Mouse (Mus musculus): Measurements from ENCODE around the gene Fignl1. TPM values are rescaled to one million over a fixed set of nuclear protein-coding genes. Genes with fewer than 3 reads are reported as not detected.

The Fignl1 gene
- polyA plus RNA-seq, 1 experiment, result 0.28 TPM

DNA sequence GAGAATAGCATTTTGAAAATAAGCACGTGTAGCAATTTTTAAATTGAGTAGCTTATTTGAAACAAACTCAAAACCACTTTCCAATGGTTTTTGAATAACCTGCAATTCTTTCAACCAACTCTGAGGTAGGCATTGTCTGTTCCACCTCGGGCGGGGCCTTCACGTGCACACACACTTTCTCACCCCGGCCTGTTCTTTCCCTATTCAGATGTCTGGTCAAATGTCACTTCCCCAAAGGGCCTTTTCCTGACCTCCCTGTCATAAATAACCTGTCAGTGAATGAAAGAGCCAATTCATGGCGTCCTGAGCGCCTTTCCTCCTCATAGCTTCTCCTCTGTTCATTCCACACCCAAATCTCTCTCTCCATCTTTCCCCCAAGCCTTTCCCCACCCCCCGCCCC lies 24.3 kb upstream of the Fignl1 start:
- WGBS, result 64% methylated on average over 8 of the region's 8 CpGs

DNA sequence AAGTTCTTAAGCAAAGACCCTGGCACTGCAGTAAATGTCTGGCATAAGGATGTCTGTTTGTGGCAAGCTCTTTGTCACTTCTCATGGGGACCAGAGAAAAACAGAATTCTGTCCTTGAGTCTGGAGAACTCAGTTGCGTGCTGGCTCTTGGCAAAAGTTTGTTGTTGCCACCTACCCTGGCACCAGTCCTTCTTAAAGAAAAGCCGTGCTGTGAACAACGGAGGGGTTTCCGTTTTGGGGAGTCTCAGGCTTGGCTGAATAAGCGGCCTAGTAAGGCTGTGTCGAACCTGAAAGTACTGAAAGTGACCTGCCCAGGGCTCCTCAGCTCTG lies 24.0 kb upstream of the Fignl1 start:
- H3K36me3 ChIP-seq (ENCODE audit: control insufficient read depth, insufficient read depth, low read length), result no peaks in the 10 kb centered on the region
- 0 out of 2 replicates have a peak overlapping the region, but pooled peaks have one; percentile 2 for H3K27ac ChIP-seq (ENCODE audit: insufficient read depth, low read depth, low read length)
- peaks cover 14% of the 10 kb centered on the region for H3K4me1 ChIP-seq (ENCODE audit: control insufficient read depth, insufficient read depth, low read length)
- WGBS, result 72% methylated on average over 6 of the region's 6 CpGs
- H3K27me3 ChIP-seq (replicated peaks; ENCODE audit: control insufficient read depth, insufficient read depth, low read length), result no peaks in the 10 kb centered on the region
- TF ChIP-seq POLR2A (IDR thresholded peaks at IDR 0.05; ENCODE audit: low read depth, low read length), result no peak
- TF ChIP-seq CTCF (conservative IDR thresholded peaks at IDR 0.05; ENCODE audit: insufficient read depth, insufficient read length, low read depth, low read length), result no peak
- no peak for DNase-seq
- no peak overlapping the region for H3K4me3 ChIP-seq (ENCODE audit: insufficient read depth, low read depth, low read length)

More for the DNA sequence above, 24.3 kb upstream of the Fignl1 start:
- TF ChIP-seq POLR2A (IDR thresholded peaks at IDR 0.05; ENCODE audit: low read depth, low read length) (no peak), CTCF (conservative IDR thresholded peaks at IDR 0.05; ENCODE audit: insufficient read depth, insufficient read length, low read depth, low read length) (no peak)
- Histone ChIP-seq H3K36me3 (ENCODE audit: control insufficient read depth, insufficient read depth, low read length) (no peaks in the 10 kb centered on the region), H3K4me1 (ENCODE audit: control insufficient read depth, insufficient read depth, low read length) (peaks cover 14% of the 10 kb centered on the region), H3K27me3 (replicated peaks; ENCODE audit: control insufficient read depth, insufficient read depth, low read length) (no peaks in the 10 kb centered on the region), H3K4me3 (ENCODE audit: insufficient read depth, low read depth, low read length) (no peak overlapping the region), H3K27ac (ENCODE audit: insufficient read depth, low read depth, low read length) (no peak overlapping the region)
- peak; percentile 33 for DNase-seq

DNA sequence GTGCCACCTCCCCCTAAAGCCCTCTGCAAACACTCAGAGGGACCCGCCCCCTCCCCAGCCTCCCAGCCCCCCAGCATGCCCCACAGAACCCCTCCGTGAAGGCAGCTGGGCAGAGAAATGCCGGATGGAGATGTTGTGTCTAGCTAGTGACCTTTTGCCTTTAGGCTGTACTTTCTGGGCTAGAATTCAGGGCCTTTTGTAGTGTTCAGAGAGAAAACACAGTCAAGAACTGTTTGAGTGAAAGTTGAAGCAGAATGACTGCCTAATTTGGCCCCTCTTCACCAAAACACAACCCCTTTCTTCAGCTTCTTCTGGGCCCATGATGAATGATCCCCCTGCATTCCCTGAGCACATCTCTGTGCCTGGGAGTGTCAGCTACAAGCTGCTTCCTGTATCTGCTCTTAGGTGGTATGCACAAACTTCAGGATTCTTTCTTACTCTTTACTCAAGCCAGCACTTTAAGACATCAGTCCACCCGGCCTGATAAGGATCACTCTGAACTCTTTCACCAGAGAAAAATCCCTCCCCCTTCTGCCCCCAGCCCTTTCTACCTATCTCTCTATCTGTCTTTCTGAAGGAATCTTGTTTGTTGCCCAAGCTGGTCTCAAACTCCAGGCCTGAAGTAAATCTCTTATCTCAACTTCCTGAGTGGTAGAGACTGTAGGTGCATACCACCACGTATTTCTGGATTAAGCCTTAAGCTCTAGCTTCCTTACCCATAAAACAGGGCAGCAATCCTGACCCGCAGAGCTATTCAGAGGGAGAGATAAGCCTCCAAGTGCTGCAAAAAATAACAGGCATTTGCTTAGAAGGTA lies 23.4 kb upstream of the Fignl1 start:
- peaks cover 14% of the 10 kb centered on the region for H3K4me1 ChIP-seq (ENCODE audit: control insufficient read depth, insufficient read depth, low read length)
- WGBS, result 30% methylated on average over 6 of the region's 6 CpGs
- H3K4me3 ChIP-seq (ENCODE audit: insufficient read depth, low read depth, low read length), result no peak overlapping the region
- H3K27me3 ChIP-seq (replicated peaks; ENCODE audit: control insufficient read depth, insufficient read depth, low read length), result no peaks in the 10 kb centered on the region
- DNase-seq, result peak; percentile 25
- 0 out of 2 replicates have a peak overlapping the region, but pooled peaks have one; percentile 53 for H3K27ac ChIP-seq (ENCODE audit: insufficient read depth, low read depth, low read length)
- TF ChIP-seq CTCF (conservative IDR thresholded peaks at IDR 0.05; ENCODE audit: insufficient read depth, insufficient read length, low read depth, low read length) (no peak), POLR2A (IDR thresholded peaks at IDR 0.05; ENCODE audit: low read depth, low read length) (no peak)
- no peaks in the 10 kb centered on the region for H3K36me3 ChIP-seq (ENCODE audit: control insufficient read depth, insufficient read depth, low read length)

DNA sequence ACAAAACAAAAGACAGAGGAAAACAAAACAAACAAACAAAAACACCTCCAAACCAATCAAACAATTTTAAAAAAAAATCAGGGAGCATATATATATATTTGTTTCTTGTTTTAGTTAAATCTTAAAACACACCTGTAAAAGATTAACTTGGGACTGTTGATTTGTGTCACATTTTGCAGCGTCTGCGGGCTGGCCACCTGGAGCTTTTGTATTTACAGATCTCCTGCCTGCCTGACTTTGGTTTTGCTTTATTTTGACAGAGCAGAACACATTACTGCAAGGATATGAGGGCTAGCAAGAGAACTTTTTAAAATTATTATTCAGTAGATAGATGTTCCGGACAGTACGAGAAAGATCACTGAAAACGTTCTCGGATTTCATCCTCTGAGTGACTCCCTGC lies 22.8 kb upstream of the Fignl1 start:
- H3K4me3 ChIP-seq (ENCODE audit: insufficient read depth, low read depth, low read length), result no peak overlapping the region
- H3K27me3 ChIP-seq (replicated peaks; ENCODE audit: control insufficient read depth, insufficient read depth, low read length), result no peaks in the 10 kb centered on the region
- DNase-seq, result peak; percentile 50
- H3K27ac ChIP-seq (ENCODE audit: insufficient read depth, low read depth, low read length), result no peak overlapping the region
- WGBS, result 51% methylated on average over 6 of the region's 6 CpGs
- TF ChIP-seq CTCF (conservative IDR thresholded peaks at IDR 0.05; ENCODE audit: insufficient read depth, insufficient read length, low read depth, low read length) (no peak), POLR2A (IDR thresholded peaks at IDR 0.05; ENCODE audit: low read depth, low read length) (no peak)
- peaks cover 14% of the 10 kb centered on the region for H3K4me1 ChIP-seq (ENCODE audit: control insufficient read depth, insufficient read depth, low read length)
- H3K36me3 ChIP-seq (ENCODE audit: control insufficient read depth, insufficient read depth, low read length), result no peaks in the 10 kb centered on the region

DNA sequence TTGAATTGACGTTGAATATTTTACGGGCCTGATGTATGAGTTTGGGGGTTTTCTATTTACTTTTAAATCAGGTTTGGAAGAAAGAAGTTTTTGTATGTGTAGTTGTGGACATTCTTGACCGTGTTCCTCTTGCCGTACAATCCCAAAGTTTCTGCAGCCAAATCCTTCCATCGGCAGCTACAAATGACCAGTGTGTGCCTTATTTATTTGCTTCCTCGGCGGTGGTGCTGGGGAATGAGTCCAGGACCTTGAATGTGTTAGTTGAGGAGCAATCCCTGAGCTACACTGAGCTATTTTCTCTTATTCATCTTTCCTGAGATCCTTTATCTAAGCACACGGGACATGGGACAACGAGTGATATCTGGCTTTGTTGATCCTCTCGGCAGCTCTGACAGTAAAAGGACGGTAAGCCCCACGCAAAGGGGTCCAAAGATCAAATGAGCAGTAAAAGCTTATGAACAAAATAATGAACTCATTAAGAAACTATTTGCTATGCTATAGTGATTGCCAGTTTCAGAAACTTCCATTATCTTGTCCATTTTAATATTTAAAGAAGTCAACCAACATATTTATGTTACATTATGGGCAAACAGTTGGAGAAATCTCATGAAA lies 22.2 kb upstream of the Fignl1 start:
- TF ChIP-seq POLR2A (IDR thresholded peaks at IDR 0.05; ENCODE audit: low read depth, low read length) (no peak), CTCF (conservative IDR thresholded peaks at IDR 0.05; ENCODE audit: insufficient read depth, insufficient read length, low read depth, low read length) (no peak)
- DNase-seq, result peak; percentile 27
- no peaks in the 10 kb centered on the region for H3K36me3 ChIP-seq (ENCODE audit: control insufficient read depth, insufficient read depth, low read length)
- 61% methylated on average over 12 of the region's 12 CpGs for WGBS
- peaks cover 14% of the 10 kb centered on the region for H3K4me1 ChIP-seq (ENCODE audit: control insufficient read depth, insufficient read depth, low read length)
- no peaks in the 10 kb centered on the region for H3K27me3 ChIP-seq (replicated peaks; ENCODE audit: control insufficient read depth, insufficient read depth, low read length)
- no peak overlapping the region for H3K27ac ChIP-seq (ENCODE audit: insufficient read depth, low read depth, low read length)
- no peak overlapping the region for H3K4me3 ChIP-seq (ENCODE audit: insufficient read depth, low read depth, low read length)

DNA sequence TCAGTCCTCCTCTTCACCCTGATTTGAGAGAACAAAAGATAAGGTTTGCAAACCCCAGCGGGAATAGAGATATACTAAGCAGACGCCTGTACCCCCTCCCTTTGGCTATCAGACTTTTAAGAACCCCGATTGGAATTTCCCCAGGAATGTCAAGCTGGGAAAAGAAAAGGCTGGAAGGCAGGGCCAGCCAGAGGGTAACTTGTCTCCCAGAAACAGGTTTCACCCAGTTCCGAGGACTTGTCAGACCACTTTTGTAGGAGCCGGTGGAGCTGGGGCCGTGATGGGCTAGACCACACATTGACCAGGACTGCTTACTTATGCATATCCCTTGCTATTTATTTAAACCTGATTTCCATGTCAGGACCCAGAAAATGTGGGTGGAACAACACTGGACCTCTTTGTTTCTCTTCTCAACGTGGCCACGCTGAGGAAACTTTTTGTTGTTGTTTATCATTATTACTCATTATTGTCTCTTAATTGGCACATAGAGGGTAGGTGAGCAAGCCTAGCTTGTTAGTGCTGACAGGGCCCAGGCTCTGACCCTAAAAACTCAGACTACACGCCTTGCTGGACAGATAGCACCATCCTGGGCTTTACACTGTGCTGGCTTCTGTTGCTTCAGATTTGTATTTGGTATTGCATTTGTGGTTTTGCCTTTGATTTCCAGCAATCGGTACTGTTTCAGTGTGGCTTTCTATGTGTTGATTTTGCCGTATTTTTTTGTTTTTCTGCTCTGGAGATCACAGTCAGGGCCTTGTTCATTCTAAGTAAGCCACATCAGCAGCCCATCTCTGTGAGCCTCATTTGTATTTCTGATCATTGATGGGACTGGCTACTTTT lies 20.6 kb upstream of the Fignl1 start:
- Histone ChIP-seq H3K36me3 (ENCODE audit: control insufficient read depth, insufficient read depth, low read length) (no peaks in the 10 kb centered on the region), H3K4me1 (ENCODE audit: control insufficient read depth, insufficient read depth, low read length) (peaks cover 14% of the 10 kb centered on the region), H3K4me3 (ENCODE audit: insufficient read depth, low read depth, low read length) (no peak overlapping the region), H3K27ac (ENCODE audit: insufficient read depth, low read depth, low read length) (no peak overlapping the region), H3K27me3 (replicated peaks; ENCODE audit: control insufficient read depth, insufficient read depth, low read length) (no peaks in the 10 kb centered on the region)
- DNase-seq, result peak; percentile 45
- TF ChIP-seq POLR2A (IDR thresholded peaks at IDR 0.05; ENCODE audit: low read depth, low read length), result no peak
- no peak for TF ChIP-seq CTCF (conservative IDR thresholded peaks at IDR 0.05; ENCODE audit: insufficient read depth, insufficient read length, low read depth, low read length)
- WGBS, result 59% methylated on average over 11 of the region's 11 CpGs
